In genomic region chr17:3560534-3560933, GRCm38 (mm10) we compare ENCODE assay signal across 16 mouse cellular contexts. TPM values are rescaled to one million over a fixed set of nuclear protein-coding genes. Genes with fewer than 3 reads are reported as not detected.
DNase-seq lines count a peak whose midpoint lies in the region; ATAC-seq and TF ChIP-seq lines count a peak whose summit lies in the region.
"Had no signal": no experiment of that assay in that cellular context is flagged by ENCODE, and none has a peak within 500 bp of the region (broad histone marks: within the 10 kb centered on the region; RNA-seq: fewer than 3 reads in every experiment).

No protein-coding gene starts in this region.

- no peak overlapping the region for H3K4me2 ChIP-seq in kidney, embryonic 16.5 days (replicated peaks; ENCODE audit: low read depth, low read length)
- no peak overlapping the region for H3K4me2 ChIP-seq in midbrain, postnatal 0 days (ENCODE audit: low read depth, low read length, poor library complexity, severe bottlenecking)
- no peak overlapping the region for H3K4me2 ChIP-seq in midbrain, embryonic 15.5 days
- H3K4me2 ChIP-seq: embryonic facial prominence, embryonic 12.5 days; heart, embryonic 15.5 days had no signal

- no peaks in the 10 kb centered on the region for H3K27me3 ChIP-seq in kidney, embryonic 16.5 days (ENCODE audit: insufficient read depth, low read length)
- H3K27me3 ChIP-seq in midbrain, postnatal 0 days (ENCODE audit: insufficient read depth, low read length): no peaks in the 10 kb centered on the region
- no peaks in the 10 kb centered on the region for H3K27me3 ChIP-seq in midbrain, embryonic 15.5 days (replicated peaks)
- H3K27me3 ChIP-seq: CH12.LX; embryonic facial prominence, embryonic 12.5 days; heart, embryonic 15.5 days had no signal

- peaks cover 13% of the 10 kb centered on the region for H3K4me1 ChIP-seq in kidney, embryonic 16.5 days (ENCODE audit: insufficient read depth, low read length)
- 0 out of 2 replicates have a peak, but pooled peaks cover 2% of the 10 kb centered on the region for H3K4me1 ChIP-seq in midbrain, postnatal 0 days (ENCODE audit: insufficient read depth, low read length)
- H3K4me1 ChIP-seq in midbrain, embryonic 15.5 days: peaks cover 13% of the 10 kb centered on the region
- H3K4me1 ChIP-seq: embryonic facial prominence, embryonic 12.5 days had no signal

- H3K4me3 ChIP-seq in kidney, embryonic 16.5 days (ENCODE audit: low read length): no peak overlapping the region
- H3K4me3 ChIP-seq in midbrain, postnatal 0 days (ENCODE audit: low read depth, low read length): no peak overlapping the region
- H3K4me3 ChIP-seq in midbrain, embryonic 15.5 days: no peak overlapping the region
- H3K4me3 ChIP-seq: embryonic facial prominence, embryonic 12.5 days; heart, embryonic 15.5 days had no signal

- no peaks in the 10 kb centered on the region for H3K9me3 ChIP-seq in kidney, embryonic 16.5 days (ENCODE audit: low read length)
- H3K9me3 ChIP-seq in midbrain, postnatal 0 days (ENCODE audit: low read length): no peaks in the 10 kb centered on the region
- H3K9me3 ChIP-seq in midbrain, embryonic 15.5 days: no peaks in the 10 kb centered on the region
- H3K9me3 ChIP-seq: embryonic facial prominence, embryonic 12.5 days; heart, embryonic 15.5 days had no signal

- no peak overlapping the region for H3K9ac ChIP-seq in kidney, embryonic 16.5 days (replicated peaks; ENCODE audit: low read length)
- no peak overlapping the region for H3K9ac ChIP-seq in midbrain, postnatal 0 days (replicated peaks; ENCODE audit: low read length, poor library complexity, severe bottlenecking)
- no peak overlapping the region for H3K9ac ChIP-seq in midbrain, embryonic 15.5 days
- H3K9ac ChIP-seq: embryonic facial prominence, embryonic 12.5 days; heart, embryonic 15.5 days had no signal

- ATAC-seq in kidney, embryonic 16.5 days (ENCODE audit: low FRiP score, low TSS enrichment): no peak
- no peak for ATAC-seq in midbrain, postnatal 0 days (ENCODE audit: low FRiP score)
- ATAC-seq in midbrain, embryonic 15.5 days (replicated peaks): no peak
- ATAC-seq: hindbrain, embryonic 16.5 days had no signal

- TF ChIP-seq CTCF in midbrain, postnatal 0 days (IDR thresholded peaks at IDR 0.05): peak; percentile 65

- whole genome bisulfite sequencing in kidney, embryonic 16.5 days: 74% methylated on average over 3 of the region's 3 CpGs
- WGBS in midbrain, postnatal 0 days: 62% methylated on average over 3 of the region's 3 CpGs
- WGBS in midbrain, embryonic 15.5 days: 64% methylated on average over 3 of the region's 3 CpGs

- peak; percentile 9 for DNase-seq in embryo, embryonic 11 days
- no peak for DNase-seq in embryo, embryonic 9.5 days (ENCODE audit: extremely low spot score)
- DNase-seq in kidney, postnatal 14 days: peak; percentile 9
- DNase-seq in midbrain, postnatal 0 days (ENCODE audit: low spot score): peak; percentile 25
- peak; percentile 50 for DNase-seq in naive thymus-derived CD4-positive, alpha-beta T cell, adult 2 months (ENCODE audit: low read depth)
- DNase-seq in testis, postnatal 10 days (ENCODE audit: low spot score): no peak
- DNase-seq: adrenal gland, postnatal 25 days; gastrocnemius, postnatal 25 days; spleen, adult 18-20 months had no signal

- H3K36me3 ChIP-seq in kidney, embryonic 16.5 days (ENCODE audit: insufficient read depth, low read length): no peaks in the 10 kb centered on the region
- no peaks in the 10 kb centered on the region for H3K36me3 ChIP-seq in midbrain, postnatal 0 days (ENCODE audit: insufficient read depth, low read length)
- no peaks in the 10 kb centered on the region for H3K36me3 ChIP-seq in midbrain, embryonic 15.5 days (replicated peaks)
- H3K36me3 ChIP-seq: embryonic facial prominence, embryonic 12.5 days; heart, embryonic 15.5 days had no signal

- H3K27ac ChIP-seq in kidney, embryonic 16.5 days (ENCODE audit: low read length): no peak overlapping the region
- H3K27ac ChIP-seq in midbrain, postnatal 0 days (ENCODE audit: low read depth, low read length): no peak overlapping the region
- no peak overlapping the region for H3K27ac ChIP-seq in midbrain, embryonic 15.5 days
- H3K27ac ChIP-seq: embryonic facial prominence, embryonic 12.5 days; heart, embryonic 15.5 days had no signal

RNA-seq across cellular contexts. Expression of gene Tfb1m, which starts 3.0 kb away (rescaled TPM):
- polyA plus RNA-seq in kidney, embryonic 16.5 days (2015; fragmentation: Nextera tagmentation; extraction: Ambion mirVana): 15.2 and 16.0 TPM in 2 replicates
- total RNA-seq in midbrain, postnatal 0 days (2014; rRNA removed): 9.6 and 12.4 TPM in 2 replicates
- 7.9 and 8.7 TPM in 2 replicates for polyA plus RNA-seq in midbrain, postnatal 0 days (2015; fragmentation: Nextera tagmentation; extraction: Ambion mirVana)
- polyA plus RNA-seq in midbrain, embryonic 15.5 days (2015; fragmentation: Nextera tagmentation; extraction: Ambion mirVana): 11.7 TPM in 2 replicates

RNA-seq across cellular contexts. Expression of gene Cldn20, which starts 28.2 kb away (rescaled TPM):
- not detected in 2 replicates for polyA plus RNA-seq in kidney, embryonic 16.5 days (2015; fragmentation: Nextera tagmentation; extraction: Ambion mirVana)
- 1.8 TPM in 1 of 2 replicates, not detected in the other for total RNA-seq in midbrain, postnatal 0 days (2014; rRNA removed)
- 0.25 TPM in 1 of 2 replicates, not detected in the other for polyA plus RNA-seq in midbrain, postnatal 0 days (2015; fragmentation: Nextera tagmentation; extraction: Ambion mirVana)
- polyA plus RNA-seq in midbrain, embryonic 15.5 days (2015; fragmentation: Nextera tagmentation; extraction: Ambion mirVana): not detected in 2 replicates
- total RNA-seq: CH12.LX; gastrocnemius, postnatal 25 days had no signal
- polyA plus RNA-seq: forebrain, embryonic 11.5 days; hindbrain, embryonic 16.5 days had no signal

Comparison
In these comparisons a context has a peak if more than half of its experiments do, and no peak if none do; other contexts are left out.
1. DNase-seq: peak in embryo, embryonic 11 days (single experiment), kidney, postnatal 14 days (single experiment), midbrain, postnatal 0 days (single experiment) and naive thymus-derived CD4-positive, alpha-beta T cell, adult 2 months (single experiment); none in embryo, embryonic 9.5 days (single experiment) and testis, postnatal 10 days (single experiment).